Mouse (Mus musculus): ENCODE measurements around the gene Cyp4a14. TPM values are rescaled to one million over a fixed set of nuclear protein-coding genes. Genes with fewer than 3 reads are reported as not detected.
A peak's percentile ranks its signal among the peaks of the same experiment; 100 is the strongest.
"Not testable (repeated sequence)": the region's sequence is repeated elsewhere in the genome, so short reads cannot be mapped to it uniquely, and the experiment has no call there.

The Cyp4a14 gene
- total RNA-seq (2021), result not detected

- intact Hi-C loops (cut with DNase I), result no loop called here
- DNase-seq (ENCODE audit: low spot score in 2 of 2), result no peak
Measured at GRCm38 (mm10) chr4:115496001-115496400, at the start of gene Cyp4a14. TSS of gene Cyp4a14 (minus strand) at chr4:115496142.

GRCm38 (mm10) chr4:115545101-115545500 lies 49.2 kb upstream of the Cyp4a14 start:
- DNase-seq (ENCODE audit: low spot score in 2 of 2), result no peak
- intact Hi-C loops (cut with DNase I), result no loop called here

GRCm38 (mm10) chr4:115521766-115522165 lies 25.8 kb upstream of the Cyp4a14 start:
- intact Hi-C loops (cut with DNase I), result no loop called here
- no peak for DNase-seq (ENCODE audit: low spot score in 2 of 2)

GRCm38 (mm10) chr4:115519444-115519843 lies 23.5 kb upstream of the Cyp4a14 start:
- no peak for DNase-seq (ENCODE audit: low spot score in 2 of 2)
- intact Hi-C loops (cut with DNase I), result no loop called here

GRCm38 (mm10) chr4:115518000-115518399 lies 22.1 kb upstream of the Cyp4a14 start, which contains the start of gene Cyp4a10:
TSS of gene Cyp4a10 (plus strand) at chr4:115518264.
- DNase-seq (ENCODE audit: low spot score in 2 of 2); intact Hi-C loops (cut with DNase I): not testable (repeated sequence)

- intact Hi-C loops (cut with DNase I); DNase-seq (ENCODE audit: low spot score in 2 of 2): not testable (repeated sequence)
Measured at GRCm38 (mm10) chr4:115513964-115514363, 18.0 kb upstream of the Cyp4a14 start.

GRCm38 (mm10) chr4:115497466-115497865 lies 1.5 kb upstream of the Cyp4a14 start:
- no peak for DNase-seq (ENCODE audit: low spot score in 2 of 2)
- intact Hi-C loops (cut with DNase I), result no loop called here

GRCm38 (mm10) chr4:115481006-115481652 lies 14.8 kb downstream of the Cyp4a14 start:
- intact Hi-C loops (cut with DNase I), result no loop called here
- DNase-seq (ENCODE audit: low spot score in 2 of 2), result peak in 1 of 2 experiments; percentile 23

- intact Hi-C loops (cut with DNase I), result loop anchor here (2.0 kb wide), 1 partner anchor 233 kb away; no protein-coding TSS in a partner anchor
- DNase-seq (ENCODE audit: low spot score in 2 of 2), result peak in 1 of 2 experiments; percentile 34
Measured at GRCm38 (mm10) chr4:115476051-115476450, 19.9 kb downstream of the Cyp4a14 start.

GRCm38 (mm10) chr4:115473585-115473984 lies 22.4 kb downstream of the Cyp4a14 start:
- DNase-seq (ENCODE audit: low spot score in 2 of 2); intact Hi-C loops (cut with DNase I): not testable (repeated sequence)

- intact Hi-C loops (cut with DNase I), result no loop called here
- DNase-seq (ENCODE audit: low spot score in 2 of 2), result no peak
Measured at GRCm38 (mm10) chr4:115452304-115452703, 43.6 kb downstream of the Cyp4a14 start, which contains the start of gene Cyp4a30b. TSS of gene Cyp4a30b (plus strand) at chr4:115452604.

GRCm38 (mm10) chr4:115450577-115451137 lies 45.3 kb downstream of the Cyp4a14 start:
- no peak for DNase-seq (ENCODE audit: low spot score in 2 of 2)
- intact Hi-C loops (cut with DNase I), result no loop called here

Other genes with a start within 250 kb of the Cyp4a14 start
- gene Cyp4a12a, start 197.1 kb downstream of the Cyp4a14 start, total RNA-seq (2021), result not detected
- gene Cyp4a12b, start 84.5 kb downstream of the Cyp4a14 start, total RNA-seq (2021), result not detected
- gene Cyp4a30b, start 43.5 kb downstream of the Cyp4a14 start, total RNA-seq (2021), result not detected
- gene Cyp4a10, start 22.1 kb upstream of the Cyp4a14 start, total RNA-seq (2021), result not detected
- not detected for gene Cyp4a31, start 67.5 kb upstream of the Cyp4a14 start, total RNA-seq (2021)
- gene Cyp4a32, start 104.8 kb upstream of the Cyp4a14 start, total RNA-seq (2021), result not detected
- gene Cyp4b1, start 151.6 kb upstream of the Cyp4a14 start, total RNA-seq (2021), result 1 to 10 TPM; 2.2 to 2.6 TPM
- gene Efcab14, start 241.6 kb upstream of the Cyp4a14 start, total RNA-seq (2021), result 10 to 100 TPM; 50.9 to 52.1 TPM